Mouse (Mus musculus) megakaryocyte-erythroid progenitor cell, adult 5-6 weeks (primary cell): ENCODE data around the gene Mvb12b. TPM values are rescaled to one million over a fixed set of nuclear protein-coding genes. Genes with fewer than 3 reads are reported as not detected.

Source experiments
- total RNA-seq, 2 experiments: library from RNA; stranded (forward) in 1 of 2; stranded (reverse) in 1 of 2; fragments of 200-1000, 215-1000 nt in 1 of 2; fragments of >200 nt in 1 of 2; fragmentation: Nextera tagmentation in 1 of 2; gene quantifications; 2 replicates each; pipeline ENCODE4 v1.2.3; 2014 to 2017

The Mvb12b gene
- total RNA-seq, 2 experiments from 2014 or later: 11.3 to 57.1 TPM

Other genes with a start within 250 kb of the Mvb12b start
- not detected in 2 replicates for gene Lmx1b, start 247.4 kb downstream of the Mvb12b start, total RNA-seq (2014; fragmentation: Nextera tagmentation)
- not detected in 2 replicates for gene Lmx1b, start 247.4 kb downstream of the Mvb12b start, total RNA-seq (2017)